Mouse (Mus musculus) right cerebral cortex, postnatal 36 days (tissue): ENCODE measurements around the gene Map3k21.

Experiments
- DNase-seq, 2 experiments: peaks; one replicate each; pipeline ENCODE4 v3.0.0; 2022; ENCODE audit warnings: low spot score in 2 of 2, mixed read lengths in 1 of 2

Map3k21 gene

GRCm38 (mm10) chr8:125971336-125971735 lies 61.1 kb downstream of the Map3k21 start:
- DNase-seq, result peak; percentile 66 to 89

DNA sequence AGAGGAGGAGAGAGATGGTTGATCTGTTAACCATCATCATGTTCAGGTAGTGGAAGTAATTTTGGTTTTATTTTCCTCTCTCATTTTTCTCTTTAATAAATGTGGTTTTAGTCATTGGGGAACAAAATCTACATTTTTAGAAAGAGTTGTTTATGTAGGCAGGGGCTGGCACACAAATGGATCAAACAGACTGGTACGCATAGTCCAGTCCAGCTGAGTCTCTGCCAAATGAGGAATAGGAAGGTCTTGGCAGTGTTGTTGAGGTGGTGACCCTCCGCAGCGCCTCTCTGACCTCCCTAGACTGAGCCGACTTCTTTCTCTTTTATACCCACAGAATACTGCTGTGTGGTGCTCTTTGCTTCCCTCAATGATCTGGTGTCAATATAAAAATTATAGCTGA lies 65.7 kb downstream of the Map3k21 start:
- no peak for DNase-seq

DNA sequence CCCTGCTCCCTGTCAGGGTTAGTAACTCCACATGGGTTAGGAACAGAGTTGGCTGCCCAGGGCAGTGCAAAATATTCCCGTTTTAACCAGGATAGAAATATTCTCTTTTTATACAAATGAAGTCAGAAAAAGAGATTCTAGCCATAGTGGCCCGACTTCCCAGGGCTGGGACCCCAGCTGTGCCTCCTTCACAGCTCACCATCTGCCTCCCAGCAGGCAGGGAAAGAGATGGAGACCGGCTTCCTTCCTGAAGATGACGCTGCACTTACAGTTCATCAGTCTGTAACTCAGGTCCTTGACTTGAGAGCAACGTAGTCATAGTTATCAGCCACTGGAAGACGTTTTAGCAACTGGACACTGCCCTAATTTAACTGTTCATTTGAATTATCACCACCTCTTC lies 70.6 kb downstream of the Map3k21 start:
- DNase-seq, result no peak

DNA sequence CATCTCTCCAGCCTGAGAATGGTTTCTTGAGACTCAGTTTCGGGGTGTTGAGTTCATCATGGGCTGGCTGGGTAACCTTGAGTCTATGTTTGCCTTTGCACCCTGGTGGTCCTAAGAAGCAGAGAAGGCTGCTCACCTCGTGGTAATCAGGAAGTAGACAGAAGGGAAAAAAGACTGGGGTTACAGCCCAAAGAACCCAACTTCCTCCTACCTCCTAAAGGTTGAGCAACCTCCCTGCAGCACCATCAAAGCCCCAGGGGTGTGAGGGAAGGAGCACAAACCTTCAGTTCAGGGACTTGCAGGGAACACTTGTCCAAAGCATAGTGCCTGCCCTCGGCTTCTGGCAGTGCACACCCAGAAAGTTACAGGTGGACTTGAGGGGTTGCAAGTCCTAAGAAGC lies 73.3 kb downstream of the Map3k21 start:
- DNase-seq, result no peak

- no peak for DNase-seq
These were observed 73.9 kb downstream of the Map3k21 start for GRCm38 (mm10) chr8:125984140-125984539.

- DNase-seq, result no peak
These were observed 75.1 kb downstream of the Map3k21 start for GRCm38 (mm10) chr8:125985364-125985763.

- DNase-seq, result no peak
These were observed 76.8 kb downstream of the Map3k21 start for GRCm38 (mm10) chr8:125986999-125987589.

DNA sequence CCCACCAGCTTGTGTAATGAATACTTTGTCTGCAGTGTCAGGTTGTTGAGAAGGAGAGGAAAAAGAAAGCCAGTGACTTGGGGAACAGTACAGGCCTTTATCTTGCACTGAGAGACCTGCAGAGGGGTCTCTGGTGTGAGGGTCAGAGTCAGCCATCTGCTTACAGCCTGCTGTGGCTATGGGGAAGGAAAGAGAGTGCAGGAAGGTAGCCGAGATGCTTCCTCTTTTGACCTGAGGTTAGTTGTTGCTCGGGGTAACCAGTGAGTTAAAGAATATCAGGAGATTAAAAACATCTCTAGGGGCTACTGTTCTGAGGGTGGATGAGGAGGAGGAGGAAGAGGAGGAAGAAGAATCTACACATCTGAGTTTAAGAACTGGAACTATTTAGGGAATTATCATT lies 77.7 kb downstream of the Map3k21 start:
- DNase-seq, result no peak

DNA sequence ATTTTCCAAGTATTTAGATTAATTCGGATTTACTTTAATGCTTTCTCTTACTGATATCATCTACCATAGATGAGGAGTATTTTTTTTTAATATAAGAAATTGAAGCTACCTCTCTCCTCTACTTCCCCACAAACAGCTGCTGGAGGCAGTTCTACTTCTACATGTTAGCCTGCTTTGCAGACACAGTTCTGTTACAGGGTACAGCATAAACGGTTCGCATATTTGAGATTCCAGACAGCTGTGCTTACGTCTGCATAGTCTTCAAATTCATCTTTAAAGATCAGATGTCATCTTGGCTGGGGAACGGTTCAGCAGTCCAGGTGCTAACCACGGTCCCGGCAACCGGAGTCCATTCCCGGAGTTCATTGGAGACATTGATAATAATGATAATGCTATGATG lies 83.4 kb downstream of the Map3k21 start:
- no peak for DNase-seq

- DNase-seq, result peak; percentile 77 to 83
These were observed 85.1 kb downstream of the Map3k21 start, which contains the start of gene Kcnk1 for GRCm38 (mm10) chr8:125995101-125995986. Gene Kcnk1, plus strand, starts transcription at chr8:125995170.

GRCm38 (mm10) chr8:125996031-125996839 lies 86.0 kb downstream of the Map3k21 start:
- no peak for DNase-seq

DNA sequence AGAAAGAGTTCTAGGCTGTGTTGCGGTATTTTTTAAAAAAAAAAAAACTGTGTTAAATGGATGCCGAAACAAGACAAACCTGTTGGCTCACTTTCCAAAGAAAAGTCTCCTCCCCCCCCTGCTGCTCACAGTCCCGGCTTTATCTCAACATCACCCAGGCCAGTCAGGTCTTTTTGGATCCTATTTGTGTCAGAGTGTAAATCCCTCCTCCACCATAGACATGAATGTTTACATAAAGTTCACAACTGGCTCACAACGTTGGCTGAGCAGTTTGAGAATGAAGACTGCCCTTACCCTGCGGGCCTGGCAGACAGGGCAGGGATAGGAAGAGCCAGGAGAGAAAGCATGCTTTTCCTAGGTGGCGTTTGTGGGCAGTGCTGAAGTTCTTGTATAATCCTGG lies 86.7 kb downstream of the Map3k21 start:
- no peak for DNase-seq
